13 mouse cellular contexts compared by ENCODE assay signal in the genomic region with DNA sequence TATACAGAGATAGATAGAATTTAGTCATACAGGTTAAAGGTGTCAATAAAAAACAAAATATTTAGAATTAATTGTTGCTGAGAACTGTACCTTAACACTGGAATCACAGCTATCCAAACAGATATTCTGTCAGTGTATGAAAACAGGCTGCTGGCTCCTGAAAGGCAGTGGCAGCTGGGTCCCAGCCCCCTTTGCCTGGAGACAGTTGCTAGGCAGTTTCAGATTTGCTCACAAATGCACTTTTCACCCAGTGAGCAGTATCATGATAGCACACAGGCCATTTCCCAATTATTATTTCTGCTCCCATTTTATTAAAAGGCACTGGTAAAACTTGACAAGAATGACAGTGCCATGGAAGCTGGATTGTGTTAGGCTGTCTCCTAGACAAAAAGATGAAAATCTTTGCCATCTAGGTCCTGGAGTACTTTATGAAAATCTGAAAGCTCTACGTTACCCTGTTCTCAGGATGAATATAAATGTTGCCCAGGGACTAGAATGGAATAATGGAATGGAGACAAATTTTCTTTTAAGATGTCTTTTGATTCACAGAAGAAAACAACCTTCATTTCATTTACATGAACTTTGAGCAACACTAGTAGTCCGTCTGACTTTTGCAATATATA. TPM values are rescaled to one million over a fixed set of nuclear protein-coding genes. Genes with fewer than 3 reads are reported as not detected.
DNase-seq lines count a peak whose midpoint lies in the region; ATAC-seq lines count a peak whose summit lies in the region.
"Had no signal": no experiment of that assay in that cellular context is flagged by ENCODE, and none has a peak within 500 bp of the region (broad histone marks: within the 10 kb centered on the region; RNA-seq: fewer than 3 reads in every experiment).

No protein-coding gene starts in this region.

- no peaks in the 10 kb centered on the region for H3K36me3 ChIP-seq in neural tube, embryonic 11.5 days (ENCODE audit: control insufficient read depth, insufficient read depth, low read length)
- H3K36me3 ChIP-seq in midbrain, embryonic 12.5 days = no peaks in the 10 kb centered on the region
- H3K36me3 ChIP-seq: heart, embryonic 12.5 days; lung, embryonic 15.5 days had no signal

- H3K9me3 ChIP-seq in neural tube, embryonic 11.5 days (ENCODE audit: control insufficient read depth, low read length) = no peaks in the 10 kb centered on the region
- H3K9me3 ChIP-seq in midbrain, embryonic 12.5 days = no peaks in the 10 kb centered on the region
- H3K9me3 ChIP-seq: heart, embryonic 12.5 days; lung, embryonic 15.5 days had no signal

- H3K4me3 ChIP-seq in neural tube, embryonic 11.5 days (ENCODE audit: low read depth, low read length) = no peak overlapping the region
- no peak overlapping the region for H3K4me3 ChIP-seq in midbrain, embryonic 12.5 days
- H3K4me3 ChIP-seq: heart, embryonic 12.5 days; lung, embryonic 15.5 days had no signal

- no peak for ATAC-seq in neural tube, embryonic 11.5 days (ENCODE audit: insufficient read depth, low FRiP score, low TSS enrichment)
- ATAC-seq in midbrain, embryonic 12.5 days (ENCODE audit: low FRiP score, low read depth) = peak; percentile 75; the same call in 1 of the 2 replicates

- H3K4me2 ChIP-seq in neural tube, embryonic 11.5 days (ENCODE audit: low read depth) = no peak overlapping the region
- H3K4me2 ChIP-seq in midbrain, embryonic 12.5 days (replicated peaks) = no peak overlapping the region
- H3K4me2 ChIP-seq: heart, embryonic 12.5 days; lung, embryonic 15.5 days had no signal

- peak; percentile 9 for DNase-seq in embryo, embryonic 10 days (ENCODE audit: low spot score)
- DNase-seq in embryo, embryonic 9.5 days (ENCODE audit: extremely low spot score) = no peak
- peak; percentile 27 for DNase-seq in neural tube, embryonic 11.5 days (ENCODE audit: low spot score)
- no peak for DNase-seq in neural tube, embryonic 10.5 days (ENCODE audit: extremely low spot score, low spot score)
- no peak for DNase-seq in frontal cortex, postnatal 36 days (ENCODE audit: low spot score in 2 of 2)
- no peak for DNase-seq in adrenal gland, postnatal 4 days (ENCODE audit: low spot score in 2 of 2)
- no peak for DNase-seq in cerebellum, adult 9-10 months
- DNase-seq: adrenal gland, postnatal 14 days; cerebellum, postnatal 25 days; kidney, adult 11 months had no signal

- no peak overlapping the region for H3K9ac ChIP-seq in neural tube, embryonic 11.5 days (ENCODE audit: low read length)
- H3K9ac ChIP-seq in midbrain, embryonic 12.5 days (replicated peaks) = no peak overlapping the region
- H3K9ac ChIP-seq: heart, embryonic 12.5 days; lung, embryonic 15.5 days had no signal

- no peak overlapping the region for H3K27ac ChIP-seq in neural tube, embryonic 11.5 days (ENCODE audit: low read depth, low read length)
- H3K27ac ChIP-seq in midbrain, embryonic 12.5 days (replicated peaks) = no peak overlapping the region
- H3K27ac ChIP-seq: lung, embryonic 15.5 days had no signal

- 82% methylated on average over 2 of the region's 2 CpGs for WGBS in neural tube, embryonic 11.5 days
- 81% methylated on average over 2 of the region's 2 CpGs for WGBS in midbrain, embryonic 12.5 days

- H3K27me3 ChIP-seq in neural tube, embryonic 11.5 days (ENCODE audit: control insufficient read depth, insufficient read depth, low read length) = no peaks in the 10 kb centered on the region
- no peaks in the 10 kb centered on the region for H3K27me3 ChIP-seq in midbrain, embryonic 12.5 days
- H3K27me3 ChIP-seq: heart, embryonic 12.5 days; lung, embryonic 15.5 days had no signal

- H3K4me1 ChIP-seq in neural tube, embryonic 11.5 days (ENCODE audit: control insufficient read depth, insufficient read depth, low read length) = no peaks in the 10 kb centered on the region
- no peaks in the 10 kb centered on the region for H3K4me1 ChIP-seq in midbrain, embryonic 12.5 days
- H3K4me1 ChIP-seq: heart, embryonic 12.5 days; lung, embryonic 15.5 days had no signal

RNA-seq across cellular contexts. Expression of a gene that starts 48.0 kb away (rescaled TPM):
- polyA plus RNA-seq in neural tube, embryonic 11.5 days (2014; fragmentation: Nextera tagmentation; extraction: Ambion mirVana) = 4.8 and 6.8 TPM in 2 replicates
- polyA plus RNA-seq in midbrain, embryonic 12.5 days (2016; fragmentation: Nextera tagmentation; extraction: Ambion mirVana) = 3.1 and 3.6 TPM in 2 replicates
- 1 to 10 TPM; 1.1 to 2.1 TPM for total RNA-seq in adrenal gland, postnatal 4 days (2021)

Comparison
In these comparisons a context has a peak if more than half of its experiments do, and no peak if none do; other contexts are left out.
1. DNase-seq: peak in embryo, embryonic 10 days (single experiment) and neural tube, embryonic 11.5 days (single experiment); none in embryo, embryonic 9.5 days (single experiment), neural tube, embryonic 10.5 days (single experiment), frontal cortex, postnatal 36 days (0 of 2), adrenal gland, postnatal 4 days (0 of 2) and cerebellum, adult 9-10 months (single experiment).